Mouse (Mus musculus) small intestine, adult 2 months (tissue): ENCODE results near the gene 2810408A11Rik.

Experiments used
- CTCF ChIP-seq: fragments of 200-500 bp; IDR thresholded peaks from 2 replicates; pipeline ENCODE4 v1.5.1; 2012; ENCODE audit warnings: low read depth, mild to moderate bottlenecking, control low read depth, inconsistent platforms, low read length, moderate library complexity, mixed read lengths; ENCODE audit not compliant: insufficient replicate concordance, insufficient read length; ENCODE audit errors: extremely low read depth
- POLR2A ChIP-seq: fragments of 200-500 bp; IDR thresholded peaks from 2 replicates; pipeline ENCODE4 v1.6.1; 2012; ENCODE audit warnings: low read depth, mild to moderate bottlenecking, control low read depth, inconsistent platforms, low read length, moderate library complexity

GRCm38 (mm10) chr11:69883527-69884151 is 17.1 kb downstream of the 2810408A11Rik start:
- TF ChIP-seq CTCF (no peak), POLR2A (no peak)
